Mouse (Mus musculus): Measurements from ENCODE around the gene Spint1. TPM values are rescaled to one million over a fixed set of nuclear protein-coding genes. Genes with fewer than 3 reads are reported as not detected.

Spint1 gene
- 25.4 and 25.5 TPM in 2 replicates for polyA plus RNA-seq (2014; fragmentation: Nextera tagmentation; extraction: Ambion mirVana)

DNA sequence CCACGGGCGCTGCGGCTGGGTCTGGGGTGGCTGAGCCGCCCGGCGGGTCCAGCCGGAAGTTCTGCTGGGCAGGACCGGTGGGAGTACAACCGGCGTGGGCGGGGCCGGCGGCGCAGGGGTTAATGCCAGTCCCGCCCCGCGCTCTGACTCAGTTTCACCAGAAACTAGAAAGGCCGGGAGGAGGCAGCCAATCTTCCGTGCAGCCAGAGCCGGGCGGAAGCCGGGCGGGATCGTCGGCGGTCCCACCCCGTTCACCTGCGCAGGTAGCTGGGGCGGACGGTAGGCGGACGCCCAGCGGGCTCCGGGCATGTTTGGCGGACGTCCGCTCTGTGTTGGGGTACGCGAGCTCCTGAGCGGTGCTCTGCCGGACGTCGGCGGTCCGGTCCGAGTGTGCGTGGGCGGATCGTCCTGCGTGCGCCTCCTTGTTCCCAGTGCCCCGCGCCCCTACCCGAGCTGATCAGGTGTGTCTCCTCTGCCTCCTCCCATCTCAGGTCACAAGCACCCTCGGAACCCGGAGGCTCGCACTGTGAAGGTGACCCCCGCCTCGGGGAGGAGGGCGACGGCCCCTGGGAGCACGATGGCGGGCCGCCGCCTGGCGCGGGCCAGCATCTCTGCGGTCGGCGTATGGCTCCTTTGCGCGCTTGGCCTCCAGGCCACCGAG is at the start of gene Spint1:
TSS of gene Spint1 (plus strand) at position 153 of the 661 bp plus-strand sequence.
- Histone ChIP-seq H3K9ac (peak within 1 kb of the TSS; percentile 45), H3K27me3 (ENCODE audit: insufficient read depth, low read length) (peaks cover 36% of the 10 kb centered on the region), H3K36me3 (ENCODE audit: insufficient read depth) (no peaks in the 10 kb centered on the region), H3K4me3 (ENCODE audit: low read depth, low read length) (peak within 1 kb of the TSS; percentile 53), H3K27ac (ENCODE audit: low read depth) (peak within 1 kb of the TSS; percentile 34), H3K4me2 (peak within 1 kb of the TSS; percentile 73), H3K9me3 (ENCODE audit: low read depth, low read length) (no peaks in the 10 kb centered on the region), H3K4me1 (ENCODE audit: insufficient read depth) (no peaks in the 10 kb centered on the region)
- peak; percentile 71 for ATAC-seq (ENCODE audit: insufficient read depth)
- under 1% methylated on average over 72 of the region's 73 CpGs for WGBS
- no peak for TF ChIP-seq CTCF (IDR thresholded peaks at IDR 0.05; ENCODE audit: low read depth)
- peak; percentile 64 for DNase-seq

GRCm38 (mm10) chr2:119189029-119189710 is 48.0 kb upstream of the Spint1 start:
- H3K4me1 ChIP-seq (ENCODE audit: insufficient read depth) = no peaks in the 10 kb centered on the region
- peak; percentile 84 for ATAC-seq (ENCODE audit: insufficient read depth)
- H3K27ac ChIP-seq (ENCODE audit: low read depth) = no peak overlapping the region
- peak; percentile 87 for DNase-seq
- peak overlapping the region; percentile 66 for H3K4me2 ChIP-seq
- H3K36me3 ChIP-seq (ENCODE audit: insufficient read depth) = peaks cover 8% of the 10 kb centered on the region; the same call in 1 of the 2 replicates
- peak overlapping the region; percentile 25 for H3K4me3 ChIP-seq (ENCODE audit: low read depth, low read length)
- no peaks in the 10 kb centered on the region for H3K27me3 ChIP-seq (ENCODE audit: insufficient read depth, low read length)
- TF ChIP-seq CTCF (IDR thresholded peaks at IDR 0.05; ENCODE audit: low read depth) = peak; percentile 88
- WGBS = 7% methylated on average over 15 of the region's 15 CpGs
- 0 out of 2 replicates have a peak overlapping the region, but pooled peaks have one; percentile 7 for H3K9ac ChIP-seq
- no peaks in the 10 kb centered on the region for H3K9me3 ChIP-seq (ENCODE audit: low read depth, low read length)

- WGBS = 77% methylated on average over 5 of the region's 5 CpGs
- no peaks in the 10 kb centered on the region for H3K9me3 ChIP-seq (ENCODE audit: low read depth, low read length)
- H3K4me3 ChIP-seq (ENCODE audit: low read depth, low read length) = no peak overlapping the region
- DNase-seq = no peak
- no peak for ATAC-seq (ENCODE audit: insufficient read depth)
- no peak overlapping the region for H3K4me2 ChIP-seq
- TF ChIP-seq CTCF (IDR thresholded peaks at IDR 0.05; ENCODE audit: low read depth) = no peak
- H3K36me3 ChIP-seq (ENCODE audit: insufficient read depth) = no peaks in the 10 kb centered on the region
- no peak overlapping the region for H3K27ac ChIP-seq (ENCODE audit: low read depth)
- H3K9ac ChIP-seq = no peak overlapping the region
- no peaks in the 10 kb centered on the region for H3K4me1 ChIP-seq (ENCODE audit: insufficient read depth)
- H3K27me3 ChIP-seq (ENCODE audit: insufficient read depth, low read length) = no peaks in the 10 kb centered on the region
These were observed 46.2 kb upstream of the Spint1 start for GRCm38 (mm10) chr2:119190969-119191368.

DNA sequence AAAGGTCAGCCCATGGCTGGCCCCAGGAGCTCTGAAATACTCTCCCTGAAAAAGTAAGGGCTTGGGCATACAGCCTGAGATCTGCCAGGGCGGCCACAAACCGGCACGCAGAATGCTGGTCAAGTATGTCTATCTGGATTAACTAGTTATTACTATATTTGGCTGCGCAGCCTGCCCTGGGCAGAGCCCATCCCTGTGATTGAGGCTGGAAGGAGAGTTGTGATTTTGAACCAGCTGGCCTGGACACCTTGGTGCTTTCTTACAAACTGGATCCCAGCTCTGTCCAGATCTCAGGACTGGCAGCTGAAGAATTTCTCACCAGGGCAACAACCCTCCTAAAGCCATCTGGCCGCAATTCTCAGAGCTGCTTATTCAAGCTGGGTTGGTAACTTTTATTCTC is 43.0 kb upstream of the Spint1 start:
- Histone ChIP-seq H3K27me3 (ENCODE audit: insufficient read depth, low read length) (no peaks in the 10 kb centered on the region), H3K4me2 (no peak overlapping the region), H3K4me1 (ENCODE audit: insufficient read depth) (no peaks in the 10 kb centered on the region), H3K36me3 (ENCODE audit: insufficient read depth) (no peaks in the 10 kb centered on the region), H3K4me3 (ENCODE audit: low read depth, low read length) (no peak overlapping the region), H3K9ac (no peak overlapping the region), H3K27ac (ENCODE audit: low read depth) (no peak overlapping the region), H3K9me3 (ENCODE audit: low read depth, low read length) (no peaks in the 10 kb centered on the region)
- no peak for ATAC-seq (ENCODE audit: insufficient read depth)
- DNase-seq = no peak
- WGBS = 92% methylated on average over 5 of the region's 5 CpGs
- no peak for TF ChIP-seq CTCF (IDR thresholded peaks at IDR 0.05; ENCODE audit: low read depth)

- H3K36me3 ChIP-seq (ENCODE audit: insufficient read depth) = no peaks in the 10 kb centered on the region
- no peak for TF ChIP-seq CTCF (IDR thresholded peaks at IDR 0.05; ENCODE audit: low read depth)
- H3K4me1 ChIP-seq (ENCODE audit: insufficient read depth) = no peaks in the 10 kb centered on the region
- ATAC-seq (ENCODE audit: insufficient read depth) (no peak), DNase-seq (no peak)
- no peaks in the 10 kb centered on the region for H3K9me3 ChIP-seq (ENCODE audit: low read depth, low read length)
- no peak overlapping the region for H3K27ac ChIP-seq (ENCODE audit: low read depth)
- no peak overlapping the region for H3K4me2 ChIP-seq
- no peak overlapping the region for H3K9ac ChIP-seq
- H3K27me3 ChIP-seq (ENCODE audit: insufficient read depth, low read length) = no peaks in the 10 kb centered on the region
- H3K4me3 ChIP-seq (ENCODE audit: low read depth, low read length) = no peak overlapping the region
- 38% methylated on average over 4 of the region's 4 CpGs for WGBS
These were observed 40.6 kb upstream of the Spint1 start for GRCm38 (mm10) chr2:119196316-119197108.

- H3K27me3 ChIP-seq (ENCODE audit: insufficient read depth, low read length) = no peaks in the 10 kb centered on the region
- TF ChIP-seq CTCF (IDR thresholded peaks at IDR 0.05; ENCODE audit: low read depth) = no peak
- H3K36me3 ChIP-seq (ENCODE audit: insufficient read depth) = no peaks in the 10 kb centered on the region
- DNase-seq (no peak), ATAC-seq (ENCODE audit: insufficient read depth) (no peak)
- no peak overlapping the region for H3K9ac ChIP-seq
- H3K4me2 ChIP-seq = no peak overlapping the region
- H3K4me3 ChIP-seq (ENCODE audit: low read depth, low read length) = no peak overlapping the region
- H3K4me1 ChIP-seq (ENCODE audit: insufficient read depth) = no peaks in the 10 kb centered on the region
- H3K9me3 ChIP-seq (ENCODE audit: low read depth, low read length) = no peaks in the 10 kb centered on the region
- no peak overlapping the region for H3K27ac ChIP-seq (ENCODE audit: low read depth)
- WGBS = 74% methylated on average over 1 of the region's 1 CpGs
These were observed 39.7 kb upstream of the Spint1 start for GRCm38 (mm10) chr2:119197493-119197892.

GRCm38 (mm10) chr2:119198049-119198448 is 39.1 kb upstream of the Spint1 start:
- no peaks in the 10 kb centered on the region for H3K36me3 ChIP-seq (ENCODE audit: insufficient read depth)
- H3K27me3 ChIP-seq (ENCODE audit: insufficient read depth, low read length) = no peaks in the 10 kb centered on the region
- TF ChIP-seq CTCF (IDR thresholded peaks at IDR 0.05; ENCODE audit: low read depth) = no peak
- no peaks in the 10 kb centered on the region for H3K9me3 ChIP-seq (ENCODE audit: low read depth, low read length)
- no peaks in the 10 kb centered on the region for H3K4me1 ChIP-seq (ENCODE audit: insufficient read depth)
- H3K4me3 ChIP-seq (ENCODE audit: low read depth, low read length) = no peak overlapping the region
- no peak for ATAC-seq (ENCODE audit: insufficient read depth)
- H3K27ac ChIP-seq (ENCODE audit: low read depth) = no peak overlapping the region
- H3K9ac ChIP-seq = no peak overlapping the region
- 26% methylated on average over 1 of the region's 1 CpGs for WGBS
- H3K4me2 ChIP-seq = no peak overlapping the region
- DNase-seq = no peak
